Mouse (Mus musculus): Measurements from ENCODE around the gene Elane. TPM values are rescaled to one million over a fixed set of nuclear protein-coding genes. Genes with fewer than 3 reads are reported as not detected.

The Elane gene
- polyA plus RNA-seq, 1 experiment: not detected

DNA sequence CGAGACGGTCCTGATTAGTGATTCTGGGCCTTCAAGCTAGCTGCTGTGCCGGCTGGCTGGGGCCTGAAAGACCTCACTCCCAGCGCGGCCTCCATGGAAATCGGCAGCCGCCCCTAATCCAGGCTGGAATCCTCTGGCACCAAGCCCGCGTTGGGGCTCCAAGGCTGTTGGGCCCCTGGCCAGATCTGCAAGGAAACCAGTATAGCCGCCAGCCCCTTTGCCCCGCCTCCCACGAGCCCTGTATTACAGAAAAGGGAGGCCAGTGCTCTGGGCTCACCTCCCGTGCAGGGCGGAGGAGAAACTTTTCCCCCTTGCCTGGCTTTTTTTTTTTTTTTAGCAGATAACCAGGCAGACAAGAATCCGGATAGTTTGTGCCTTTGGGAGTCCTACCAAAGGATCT, 32.7 kb upstream of the Elane start:
- TF ChIP-seq CEBPB (IDR thresholded peaks at IDR 0.05; ENCODE audit: insufficient read depth, poor library complexity, severe bottlenecking) (no peak), POLR2A (IDR thresholded peaks at IDR 0.05; ENCODE audit: insufficient read length, low read depth) (peak; percentile 68), MYOG (IDR thresholded peaks at IDR 0.05; ENCODE audit: control insufficient read depth in 1 of 3, insufficient read depth in 1 of 3, insufficient read length in 2 of 3, low read depth in 2 of 3) (peak in 1 of 3 experiments; percentile 5), SRF (IDR thresholded peaks at IDR 0.05; ENCODE audit: control insufficient read depth, insufficient read length, low read depth) (no peak), POLR2AphosphoS2 (IDR thresholded peaks at IDR 0.05; ENCODE audit: insufficient read length, low read depth) (peak; percentile 74)
- H3ac ChIP-seq (ENCODE audit: control insufficient read depth, insufficient read length): peak overlapping the region; percentile 83
- H3K4me2 ChIP-seq (ENCODE audit: low read depth): peak overlapping the region; percentile 100
- peaks cover 34% of the 10 kb centered on the region for H3K79me2 ChIP-seq (ENCODE audit: control insufficient read depth, insufficient read depth)
- peak overlapping the region; percentile 98 for H3K4me3 ChIP-seq
- H3K36me3 ChIP-seq (ENCODE audit: control insufficient read depth, insufficient read depth): peaks cover 7% of the 10 kb centered on the region
- no peaks in the 10 kb centered on the region for H3K27me3 ChIP-seq (ENCODE audit: control insufficient read depth, insufficient read depth, insufficient read length)

DNA sequence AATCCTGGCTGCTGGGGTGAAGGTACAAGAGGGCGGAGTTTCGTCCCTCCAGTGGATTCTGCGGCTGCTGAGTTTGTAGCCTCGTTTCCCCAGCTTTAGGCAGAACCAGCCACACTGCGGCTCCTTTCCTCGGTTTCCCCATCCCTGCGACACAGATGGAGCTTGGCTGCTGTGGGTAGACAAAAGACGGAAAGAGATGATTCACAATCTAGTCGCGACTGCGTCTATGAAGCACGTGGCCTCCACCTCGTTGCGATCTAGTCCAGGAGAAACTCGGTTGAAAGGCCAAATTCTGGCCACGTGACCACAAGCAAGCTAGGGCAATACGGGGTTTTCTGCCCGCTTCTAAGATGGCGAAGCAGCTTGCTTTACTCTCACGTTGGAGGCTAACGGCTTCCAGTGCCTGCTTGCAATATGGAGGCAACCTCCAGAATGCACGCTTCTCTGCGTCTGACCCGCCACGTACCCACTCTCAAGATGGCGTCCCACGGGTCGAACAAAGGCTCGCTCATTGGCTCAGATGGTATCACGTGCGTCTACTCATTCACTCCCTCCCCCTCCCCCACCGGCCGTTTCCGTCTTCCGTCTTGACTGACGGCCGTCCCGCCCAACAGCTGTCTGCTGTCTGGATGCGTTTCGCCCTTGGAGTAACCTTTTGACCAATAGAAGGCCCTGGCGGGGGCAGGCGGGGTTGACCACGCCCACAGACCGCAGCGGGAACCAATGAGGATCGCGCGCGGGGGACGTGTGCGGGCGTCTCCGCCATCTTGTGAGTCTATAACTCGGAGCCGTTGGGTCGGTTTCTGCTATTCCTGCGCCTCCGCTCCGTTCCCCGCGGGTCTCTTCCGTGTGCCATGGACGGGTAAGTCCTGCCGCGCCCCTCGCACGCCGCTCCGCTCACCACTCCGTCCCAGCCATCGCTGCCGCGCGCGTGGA, 31.9 kb upstream of the Elane start, which contains the start of gene Ptbp1:
TSS of gene Ptbp1 (plus strand) at position 568 of the 936 bp plus-strand sequence.
- peaks cover 8% of the 10 kb centered on the region for H3K36me3 ChIP-seq (ENCODE audit: control insufficient read depth, insufficient read depth)
- H3K27me3 ChIP-seq (ENCODE audit: control insufficient read depth, insufficient read depth, insufficient read length): no peaks in the 10 kb centered on the region
- H3ac ChIP-seq (ENCODE audit: control insufficient read depth, insufficient read length): peak within 1 kb of the TSS; percentile 83
- H3K4me3 ChIP-seq: peak within 1 kb of the TSS; percentile 98
- TF ChIP-seq USF1 (IDR thresholded peaks at IDR 0.05; ENCODE audit: low read depth) (peak; percentile 94), REST (IDR thresholded peaks at IDR 0.05; ENCODE audit: insufficient read depth, insufficient read length) (peak; percentile 48), TCF12 (IDR thresholded peaks at IDR 0.05; ENCODE audit: insufficient read depth, poor library complexity, severe bottlenecking) (no peak), MAX (IDR thresholded peaks at IDR 0.05; ENCODE audit: low read depth) (peak; percentile 91), CEBPB (IDR thresholded peaks at IDR 0.05; ENCODE audit: insufficient read depth, poor library complexity, severe bottlenecking) (peak; percentile 79), TCF3 (IDR thresholded peaks at IDR 0.05; ENCODE audit: insufficient read length, low read depth) (no peak), POLR2A (IDR thresholded peaks at IDR 0.05; ENCODE audit: insufficient read length, low read depth) (peak; percentile 91), POLR2AphosphoS2 (IDR thresholded peaks at IDR 0.05; ENCODE audit: insufficient read length, low read depth) (peak; percentile 98), E2F4 (IDR thresholded peaks at IDR 0.05; ENCODE audit: insufficient read depth) (peak; percentile 4), SRF (IDR thresholded peaks at IDR 0.05; ENCODE audit: control insufficient read depth, insufficient read length, low read depth) (peak; percentile 32), MYOG (IDR thresholded peaks at IDR 0.05; ENCODE audit: control insufficient read depth in 1 of 3, insufficient read depth in 1 of 3, insufficient read length in 2 of 3, low read depth in 2 of 3) (no peak), MYOD1 (IDR thresholded peaks at IDR 0.05; ENCODE audit: control insufficient read depth in 1 of 3, insufficient read length in 2 of 3, low read depth in 2 of 3) (peak in 2 of 3 experiments; percentile 29 to 67)
- peaks cover 41% of the 10 kb centered on the region for H3K79me2 ChIP-seq (ENCODE audit: control insufficient read depth, insufficient read depth)
- H3K4me2 ChIP-seq (ENCODE audit: low read depth): peak within 1 kb of the TSS; percentile 100

DNA sequence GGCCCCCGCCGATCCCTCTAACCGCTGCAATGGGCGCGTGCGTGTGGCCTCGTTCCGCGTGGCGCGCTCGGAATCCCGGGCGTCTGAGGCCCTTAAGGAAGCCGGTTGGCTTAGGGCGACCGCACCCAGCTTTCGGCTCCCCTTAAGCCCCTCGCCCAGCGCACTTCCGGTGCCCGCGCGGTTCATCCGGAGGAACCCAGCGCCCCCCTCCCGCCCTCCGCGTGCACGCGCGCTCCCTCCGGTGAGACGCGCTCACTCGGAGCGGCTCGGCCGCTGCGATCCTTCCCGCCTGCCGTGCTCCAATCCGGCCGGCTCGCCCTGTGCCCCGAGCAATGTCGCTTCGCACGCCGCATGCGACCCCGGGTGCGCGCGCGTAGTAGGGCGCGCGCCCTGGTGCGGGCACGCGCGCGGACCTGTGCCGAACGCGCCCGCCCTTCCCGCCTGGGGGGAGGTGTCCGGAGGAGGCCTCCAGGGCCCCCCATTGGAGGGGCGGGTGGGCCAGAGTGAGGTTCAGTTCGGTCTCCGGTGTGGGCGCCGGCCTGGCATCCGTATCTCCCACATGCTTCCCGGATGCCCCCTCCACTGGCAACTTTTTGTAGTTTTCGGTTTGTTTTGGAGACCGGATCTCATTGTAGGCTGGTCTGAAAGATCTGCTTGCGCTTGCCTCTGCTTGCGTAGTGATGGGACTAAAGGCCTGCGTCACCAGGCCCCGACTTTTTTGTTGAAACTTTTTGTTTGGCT, 31.1 kb upstream of the Elane start:
- H3K27me3 ChIP-seq (ENCODE audit: control insufficient read depth, insufficient read depth, insufficient read length): no peaks in the 10 kb centered on the region
- TF ChIP-seq POLR2A (IDR thresholded peaks at IDR 0.05; ENCODE audit: insufficient read length, low read depth): no peak
- TF ChIP-seq MYOG (IDR thresholded peaks at IDR 0.05; ENCODE audit: control insufficient read depth in 1 of 3, insufficient read depth in 1 of 3, insufficient read length in 2 of 3, low read depth in 2 of 3): no peak
- TF ChIP-seq MYOD1 (IDR thresholded peaks at IDR 0.05; ENCODE audit: control insufficient read depth in 1 of 3, insufficient read length in 2 of 3, low read depth in 2 of 3): no peak
- no peak for TF ChIP-seq POLR2AphosphoS2 (IDR thresholded peaks at IDR 0.05; ENCODE audit: insufficient read length, low read depth)
- no peak for TF ChIP-seq TCF3 (IDR thresholded peaks at IDR 0.05; ENCODE audit: insufficient read length, low read depth)
- no peak for TF ChIP-seq REST (IDR thresholded peaks at IDR 0.05; ENCODE audit: insufficient read depth, insufficient read length)
- no peak for TF ChIP-seq MAX (IDR thresholded peaks at IDR 0.05; ENCODE audit: low read depth)
- TF ChIP-seq E2F4 (IDR thresholded peaks at IDR 0.05; ENCODE audit: insufficient read depth): no peak
- no peak for TF ChIP-seq TCF12 (IDR thresholded peaks at IDR 0.05; ENCODE audit: insufficient read depth, poor library complexity, severe bottlenecking)
- TF ChIP-seq CEBPB (IDR thresholded peaks at IDR 0.05; ENCODE audit: insufficient read depth, poor library complexity, severe bottlenecking): no peak
- no peak for TF ChIP-seq USF1 (IDR thresholded peaks at IDR 0.05; ENCODE audit: low read depth)
- TF ChIP-seq SRF (IDR thresholded peaks at IDR 0.05; ENCODE audit: control insufficient read depth, insufficient read length, low read depth): no peak
- H3K79me2 ChIP-seq (ENCODE audit: control insufficient read depth, insufficient read depth): peaks cover 50% of the 10 kb centered on the region
- H3K36me3 ChIP-seq (ENCODE audit: control insufficient read depth, insufficient read depth): peaks cover 16% of the 10 kb centered on the region
- peak overlapping the region; percentile 98 for H3K4me3 ChIP-seq
- H3ac ChIP-seq (ENCODE audit: control insufficient read depth, insufficient read length): peak overlapping the region; percentile 83
- H3K4me2 ChIP-seq (ENCODE audit: low read depth): peak overlapping the region; percentile 96

DNA sequence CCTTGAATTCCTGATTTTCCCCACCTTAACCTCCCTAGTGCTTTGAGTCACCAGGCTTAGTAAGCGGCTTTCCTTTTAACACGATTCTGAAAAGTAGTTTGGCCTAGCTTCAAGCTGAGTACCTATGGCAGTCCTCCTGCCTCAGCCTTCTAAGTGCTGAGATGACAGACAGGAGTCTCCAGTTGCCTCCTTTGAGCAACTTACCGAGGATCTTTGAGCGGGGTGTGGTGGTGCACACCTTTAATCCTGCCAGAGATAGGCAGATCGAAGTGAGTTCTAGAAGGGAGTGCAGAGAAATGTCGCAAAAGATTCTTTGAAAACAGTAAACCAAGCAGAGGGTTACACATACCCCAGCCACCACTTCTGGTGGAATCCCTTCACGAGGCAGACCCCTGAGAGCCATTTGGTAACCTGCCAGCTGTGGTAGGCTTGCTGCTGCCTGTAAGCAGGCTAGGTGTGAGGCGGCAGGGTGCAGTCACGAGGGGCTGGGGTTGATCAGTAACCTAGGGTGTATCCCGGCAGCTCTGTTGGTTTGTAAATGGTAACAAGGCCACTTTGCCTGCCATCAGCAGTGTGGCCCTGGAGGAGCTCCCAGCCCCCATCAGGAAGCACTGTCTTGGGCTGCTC, 30.4 kb upstream of the Elane start:
- H3K27me3 ChIP-seq (ENCODE audit: control insufficient read depth, insufficient read depth, insufficient read length): no peaks in the 10 kb centered on the region
- H3K36me3 ChIP-seq (ENCODE audit: control insufficient read depth, insufficient read depth): peaks cover 23% of the 10 kb centered on the region
- peak overlapping the region; percentile 98 for H3K4me3 ChIP-seq
- H3ac ChIP-seq (ENCODE audit: control insufficient read depth, insufficient read length): peak overlapping the region; percentile 83
- H3K79me2 ChIP-seq (ENCODE audit: control insufficient read depth, insufficient read depth): peaks cover 56% of the 10 kb centered on the region
- no peak for TF ChIP-seq TCF3 (IDR thresholded peaks at IDR 0.05; ENCODE audit: insufficient read length, low read depth)
- peak; percentile 73 for TF ChIP-seq POLR2AphosphoS2 (IDR thresholded peaks at IDR 0.05; ENCODE audit: insufficient read length, low read depth)
- no peak for TF ChIP-seq POLR2A (IDR thresholded peaks at IDR 0.05; ENCODE audit: insufficient read length, low read depth)
- TF ChIP-seq TCF12 (IDR thresholded peaks at IDR 0.05; ENCODE audit: insufficient read depth, poor library complexity, severe bottlenecking): no peak
- TF ChIP-seq SRF (IDR thresholded peaks at IDR 0.05; ENCODE audit: control insufficient read depth, insufficient read length, low read depth): no peak
- H3K4me2 ChIP-seq (ENCODE audit: low read depth): peak overlapping the region; percentile 96
